Mouse (Mus musculus) kidney, embryonic 16.5 days (tissue): ENCODE measurements around the gene Trim37. TPM values are rescaled to one million over a fixed set of nuclear protein-coding genes. Genes with fewer than 3 reads are reported as not detected.

Experiments
- ATAC-seq: fragments of 200-750 bp; cut with Nextera tagmentation; 2 replicates; pipeline ENCODE4 v1.8.0; 2017; ENCODE audit warnings: moderate TSS enrichment; ENCODE audit not compliant: low FRiP score, low TSS enrichment
- H3K27ac ChIP-seq: fragments of 300-500 bp; sonication (generic); 2 replicates; pipeline ENCODE4 v1.5.1; 2014; ENCODE audit warnings: low read length
- H3K27me3 ChIP-seq: fragments of 300-500 bp; sonication (generic); 2 replicates; pipeline ENCODE4 v1.6.1; 2014; ENCODE audit warnings: low read length, control low read depth, mixed read lengths; ENCODE audit not compliant: insufficient read depth
- H3K36me3 ChIP-seq: fragments of 300-500 bp; sonication (generic); 2 replicates; pipeline ENCODE4 v1.6.1; 2014; ENCODE audit warnings: low read length, control low read depth, mixed read lengths; ENCODE audit not compliant: insufficient read depth
- H3K4me1 ChIP-seq: fragments of 300-500 bp; sonication (generic); 2 replicates; pipeline ENCODE4 v1.6.1; 2014; ENCODE audit warnings: low read length, control low read depth, mixed read lengths; ENCODE audit not compliant: insufficient read depth
- H3K4me2 ChIP-seq: fragments of 300-500 bp; sonication (generic); replicated peaks from 2 replicates; pipeline ENCODE4 v1.6.1; 2014; ENCODE audit warnings: low read depth, low read length
- H3K4me3 ChIP-seq: fragments of 300-500 bp; sonication (generic); 2 replicates; pipeline ENCODE4 v1.5.1; 2014; ENCODE audit warnings: mild to moderate bottlenecking, low read length
- H3K9ac ChIP-seq: fragments of 300-500 bp; sonication (generic); replicated peaks from 2 replicates; pipeline ENCODE4 v1.6.1; 2014; ENCODE audit warnings: low read length
- H3K9me3 ChIP-seq: fragments of 300-500 bp; sonication (generic); 2 replicates; pipeline ENCODE4 v1.6.1; 2016; ENCODE audit warnings: low read length, control low read depth
- WGBS: fragments of 180-500 bp; shearing (Covaris S2); extraction: QIAGEN DNeasy Blood & Tissue Kit; methylation state at CpG from one replicate; pipeline ENCODE4 v1.1.7; 2014; 5-methylcytosine and 5-hydroxymethylcytosine counted together
- polyA plus RNA-seq: library from polyadenylated mRNA; unstranded; fragments of >200 nt; fragmentation: Nextera tagmentation; extraction: Ambion mirVana; gene quantifications from 2 replicates; pipeline ENCODE4 v1.2.1, GENCODE M21; 2015

Gene Trim37
- polyA plus RNA-seq, 1 experiment from 2014 or later, result 29.0 TPM

DNA sequence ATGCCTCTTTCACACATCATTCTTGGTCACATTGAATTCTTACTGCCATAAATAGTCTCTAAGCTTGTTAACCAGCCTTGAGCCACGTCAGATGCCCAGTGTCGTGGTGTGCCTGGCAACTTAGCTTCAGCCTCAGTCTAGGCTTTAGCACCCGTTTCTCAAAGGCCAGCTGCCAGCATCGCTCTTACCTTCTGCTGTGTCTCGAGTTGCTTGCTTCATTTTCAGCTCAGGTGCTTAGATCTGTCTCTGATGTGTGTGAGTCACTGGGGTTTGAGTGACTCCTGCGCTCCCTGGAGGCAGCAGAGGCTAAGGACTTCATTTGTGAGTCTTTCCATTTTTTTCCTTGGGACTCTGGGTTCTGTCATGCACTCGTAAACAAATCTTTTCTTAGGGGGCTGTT is 114.4 kb downstream of the Trim37 start:
- Histone ChIP-seq H3K27me3 (no peaks in the 10 kb centered on the region), H3K4me2 (no peak overlapping the region), H3K4me3 (no peak overlapping the region), H3K9ac (no peak overlapping the region), H3K36me3 (no peaks in the 10 kb centered on the region), H3K27ac (no peak overlapping the region), H3K4me1 (peaks cover 13% of the 10 kb centered on the region), H3K9me3 (no peaks in the 10 kb centered on the region)
- no peak for ATAC-seq
- 71% methylated on average over 7 of the region's 7 CpGs for WGBS

DNA sequence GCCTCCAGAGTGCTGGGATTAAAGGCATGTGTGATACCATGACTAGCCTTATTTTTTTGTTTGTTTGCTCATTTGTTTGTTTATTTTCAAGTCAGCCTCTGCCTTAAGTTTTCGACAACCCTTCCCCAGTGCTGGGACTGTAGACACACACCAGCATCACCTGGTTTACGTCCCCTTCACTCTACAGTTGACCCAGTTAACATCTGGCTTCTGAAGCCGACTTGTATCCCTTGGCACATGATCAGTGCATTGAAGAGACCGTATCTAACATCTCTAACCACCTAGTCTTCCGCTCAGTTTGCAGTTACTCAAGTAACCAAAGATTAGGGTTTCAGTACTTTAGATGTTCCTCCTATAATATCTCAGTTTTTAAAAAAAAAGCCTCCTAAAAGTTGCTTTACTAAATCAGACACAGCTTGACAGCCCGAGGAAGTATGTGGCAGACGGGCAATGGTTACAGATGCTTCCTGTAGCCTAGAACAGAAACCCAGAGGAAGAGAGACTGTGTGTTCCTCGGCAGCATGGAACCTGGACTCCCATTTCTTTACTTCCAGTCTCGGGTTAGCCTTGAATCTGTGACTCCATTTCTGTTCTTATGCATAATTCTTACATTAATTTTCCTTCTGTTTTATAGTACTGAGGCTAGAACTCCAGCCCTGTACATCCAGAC is 118.4 kb downstream of the Trim37 start:
- WGBS, result 78% methylated on average over 9 of the region's 9 CpGs
- peaks cover 14% of the 10 kb centered on the region for H3K4me1 ChIP-seq
- no peak overlapping the region for H3K27ac ChIP-seq
- H3K27me3 ChIP-seq, result no peaks in the 10 kb centered on the region
- ATAC-seq, result no peak
- H3K4me3 ChIP-seq, result no peak overlapping the region
- no peak overlapping the region for H3K4me2 ChIP-seq
- no peaks in the 10 kb centered on the region for H3K36me3 ChIP-seq
- H3K9ac ChIP-seq, result no peak overlapping the region
- H3K9me3 ChIP-seq, result no peaks in the 10 kb centered on the region

DNA sequence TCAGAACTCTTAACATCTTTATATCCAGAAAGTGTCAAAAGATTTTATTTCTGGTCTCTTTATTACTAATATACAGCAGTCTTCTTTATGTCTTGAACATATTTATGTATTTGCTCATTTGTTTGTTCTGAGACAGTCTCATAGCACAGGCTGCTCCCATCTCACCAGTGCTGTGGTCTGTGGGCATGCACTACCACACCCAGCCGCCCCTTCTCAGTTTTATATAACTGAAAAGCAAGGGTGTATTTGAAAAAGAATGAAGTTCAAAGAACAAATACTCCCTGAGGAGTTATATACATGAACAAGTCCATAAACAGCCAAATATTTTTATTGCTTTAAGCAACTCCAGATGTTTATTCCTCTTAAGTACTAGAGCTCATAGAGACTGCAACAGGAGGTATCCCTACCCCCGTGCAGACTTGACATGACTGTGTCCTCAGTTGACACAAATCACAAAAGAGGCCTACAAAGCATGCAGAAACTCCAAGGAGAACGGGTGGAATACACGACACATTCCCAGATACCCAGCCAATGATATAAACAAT is 119.3 kb downstream of the Trim37 start:
- Histone ChIP-seq H3K4me2 (no peak overlapping the region), H3K9me3 (no peaks in the 10 kb centered on the region), H3K27ac (no peak overlapping the region), H3K27me3 (no peaks in the 10 kb centered on the region), H3K9ac (no peak overlapping the region), H3K4me3 (no peak overlapping the region), H3K4me1 (peaks cover 9% of the 10 kb centered on the region), H3K36me3 (no peaks in the 10 kb centered on the region)
- 50% methylated on average over 4 of the region's 4 CpGs for WGBS
- peak; percentile 54; the same call in 1 of the 2 replicates for ATAC-seq

DNA sequence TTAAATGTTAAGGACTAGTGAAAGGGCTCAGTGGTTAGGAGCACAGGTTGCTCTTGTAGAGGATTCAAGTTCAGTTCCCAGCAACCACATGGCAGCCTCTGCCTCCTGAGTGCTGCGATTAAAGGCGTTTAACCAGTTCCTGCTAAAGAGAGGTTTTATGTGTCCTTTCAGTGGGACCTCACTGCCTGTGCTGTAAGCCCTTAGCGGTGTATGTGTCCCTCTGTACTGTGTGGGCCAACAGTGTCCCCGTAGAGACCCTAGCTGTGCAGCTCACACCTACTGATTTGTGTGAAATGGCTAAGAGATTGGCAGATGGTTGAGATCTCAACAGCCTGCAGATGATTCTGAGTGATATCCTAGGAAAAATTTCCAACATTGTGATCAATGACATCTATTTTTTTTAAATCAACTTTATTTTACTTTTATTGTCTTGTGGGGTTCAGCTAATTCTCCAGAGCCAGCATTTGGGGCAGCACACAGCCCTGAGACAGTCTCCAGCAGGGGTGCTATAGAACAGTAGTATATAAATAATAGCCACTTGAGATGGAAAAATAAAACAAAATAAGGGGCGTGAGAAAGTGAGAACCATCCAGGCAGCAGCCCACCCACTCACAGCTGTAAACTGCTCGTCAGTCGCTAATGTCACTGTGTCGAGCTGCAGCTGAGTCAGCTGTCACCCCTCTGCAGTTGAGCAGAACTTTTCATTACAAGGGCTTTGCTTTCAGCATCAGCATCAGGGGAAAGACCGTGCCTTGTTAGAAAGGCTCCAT is 120.0 kb downstream of the Trim37 start:
- no peak overlapping the region for H3K4me3 ChIP-seq
- no peak overlapping the region for H3K4me2 ChIP-seq
- H3K36me3 ChIP-seq, result no peaks in the 10 kb centered on the region
- no peaks in the 10 kb centered on the region for H3K9me3 ChIP-seq
- H3K27ac ChIP-seq, result peak overlapping the region; percentile 4; the same call in 1 of the 2 replicates
- no peaks in the 10 kb centered on the region for H3K27me3 ChIP-seq
- no peak for ATAC-seq
- no peak overlapping the region for H3K9ac ChIP-seq
- WGBS, result 48% methylated on average over 9 of the region's 9 CpGs
- peaks cover 9% of the 10 kb centered on the region for H3K4me1 ChIP-seq

DNA sequence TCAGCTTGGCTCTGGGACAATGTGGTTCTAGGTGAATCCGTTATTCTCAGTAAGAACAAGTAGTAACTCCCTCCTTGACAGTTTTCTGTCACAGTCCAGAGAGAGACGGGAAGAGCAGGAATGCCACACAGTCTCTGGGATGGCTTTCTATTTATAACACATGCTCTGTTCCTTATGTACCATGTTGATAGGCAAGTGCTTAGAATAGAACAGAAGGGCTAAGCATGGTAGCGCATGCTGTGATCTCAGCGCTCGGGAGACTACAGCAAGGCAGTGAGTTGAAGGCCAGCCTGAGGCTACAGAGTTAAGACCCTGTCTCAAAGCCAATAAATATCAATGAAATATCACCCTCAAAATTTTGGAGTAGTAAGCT is 120.6 kb downstream of the Trim37 start:
- H3K9ac ChIP-seq, result no peak overlapping the region
- H3K4me1 ChIP-seq, result peaks cover 9% of the 10 kb centered on the region
- no peak for ATAC-seq
- no peak overlapping the region for H3K4me2 ChIP-seq
- H3K27ac ChIP-seq, result peak overlapping the region; percentile 4; the same call in 1 of the 2 replicates
- H3K9me3 ChIP-seq, result no peaks in the 10 kb centered on the region
- H3K36me3 ChIP-seq, result no peaks in the 10 kb centered on the region
- H3K27me3 ChIP-seq, result no peaks in the 10 kb centered on the region
- H3K4me3 ChIP-seq, result no peak overlapping the region
- WGBS, result 62% methylated on average over 5 of the region's 5 CpGs

DNA sequence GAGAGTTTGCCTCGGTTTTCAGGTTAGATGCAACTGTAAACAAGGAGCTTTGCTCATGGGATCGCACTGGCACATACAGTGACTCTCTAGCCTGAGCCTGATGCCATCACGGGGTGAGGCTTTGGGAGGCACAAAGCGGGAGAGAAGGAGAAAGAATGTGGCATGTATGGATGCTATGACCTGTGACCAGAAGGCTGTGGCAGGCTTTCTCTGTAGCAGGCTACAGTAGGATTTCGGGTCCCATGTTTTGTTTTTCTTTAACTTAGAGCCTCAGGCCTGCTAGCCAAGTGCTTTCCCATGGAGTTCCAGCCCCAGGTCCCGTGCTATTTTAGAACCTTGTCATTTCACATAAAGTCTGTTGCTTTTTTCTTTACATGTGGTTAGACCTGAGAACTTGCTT is 123.3 kb downstream of the Trim37 start:
- Histone ChIP-seq H3K27me3 (no peaks in the 10 kb centered on the region), H3K36me3 (no peaks in the 10 kb centered on the region), H3K27ac (no peak overlapping the region), H3K9me3 (no peaks in the 10 kb centered on the region), H3K9ac (no peak overlapping the region), H3K4me2 (no peak overlapping the region), H3K4me1 (peaks cover 7% of the 10 kb centered on the region), H3K4me3 (no peak overlapping the region)
- 74% methylated on average over 6 of the region's 6 CpGs for WGBS
- ATAC-seq, result no peak

DNA sequence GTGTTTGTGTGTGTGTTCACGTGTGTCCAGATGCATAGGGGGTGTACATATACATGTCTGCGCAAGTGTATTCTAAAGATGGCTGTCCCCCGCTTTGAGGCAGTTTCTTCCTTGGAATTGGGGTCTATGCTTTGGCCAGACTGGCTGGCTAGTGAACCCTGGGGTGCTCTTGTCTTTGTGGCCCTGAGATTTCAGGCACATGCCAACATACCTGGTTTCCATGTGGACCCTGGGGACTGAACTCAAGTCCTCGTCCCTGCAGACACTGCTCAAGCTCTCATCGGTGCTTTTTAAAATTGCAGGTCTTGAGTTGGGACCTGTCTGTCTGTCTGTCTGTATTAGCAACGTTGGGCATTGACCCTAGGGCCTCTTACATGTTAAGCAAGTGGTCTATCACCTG is 126.4 kb downstream of the Trim37 start:
- Histone ChIP-seq H3K4me1 (no peaks in the 10 kb centered on the region), H3K36me3 (no peaks in the 10 kb centered on the region), H3K4me2 (no peak overlapping the region), H3K9me3 (no peaks in the 10 kb centered on the region), H3K9ac (no peak overlapping the region), H3K4me3 (no peak overlapping the region), H3K27ac (no peak overlapping the region), H3K27me3 (no peaks in the 10 kb centered on the region)
- no peak for ATAC-seq
- WGBS, result 92% methylated on average over 6 of the region's 6 CpGs

DNA sequence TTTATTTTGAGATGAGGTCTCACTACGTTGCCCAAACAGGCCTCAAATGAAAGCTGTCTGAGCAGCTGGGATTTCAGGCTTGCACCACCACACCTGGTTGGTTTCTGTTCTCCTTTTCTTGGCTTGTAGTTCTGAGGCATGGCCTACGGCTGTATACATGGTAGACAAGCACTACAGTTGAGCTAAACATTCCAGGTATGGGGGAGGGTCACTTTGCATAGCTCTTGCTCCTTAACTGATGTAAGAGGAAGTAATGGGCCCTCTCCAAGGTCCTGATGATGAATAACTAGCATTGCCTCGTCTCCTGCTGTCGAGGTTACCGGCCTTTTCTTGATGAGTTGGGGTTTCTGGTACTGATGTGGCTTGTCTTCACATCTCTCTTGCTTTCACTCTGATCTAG is 127.3 kb downstream of the Trim37 start:
- 51% methylated on average over 5 of the region's 5 CpGs for WGBS
- Histone ChIP-seq H3K4me3 (no peak overlapping the region), H3K9ac (no peak overlapping the region), H3K36me3 (no peaks in the 10 kb centered on the region), H3K4me2 (no peak overlapping the region), H3K27me3 (no peaks in the 10 kb centered on the region), H3K27ac (no peak overlapping the region), H3K4me1 (no peaks in the 10 kb centered on the region), H3K9me3 (no peaks in the 10 kb centered on the region)
- ATAC-seq, result no peak

DNA sequence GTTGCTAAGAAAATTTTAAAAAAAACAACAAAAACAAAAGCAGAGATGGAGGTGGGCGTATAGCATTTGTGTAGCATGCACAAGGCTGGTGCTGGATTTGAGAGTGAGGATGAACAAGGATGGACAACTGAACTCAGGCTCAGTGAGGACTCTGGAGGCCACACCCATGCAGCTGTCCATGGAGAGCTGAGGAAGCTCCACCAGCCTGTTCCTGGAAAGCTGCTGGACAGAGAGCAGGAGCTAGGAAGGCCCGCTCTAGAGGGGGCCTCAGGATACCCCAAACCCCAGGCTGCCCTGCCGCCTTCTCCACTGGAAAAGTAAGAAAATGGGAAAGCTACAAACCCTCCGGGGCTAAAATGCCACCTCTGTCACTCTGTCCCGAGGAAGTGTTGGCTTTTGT is 130.4 kb downstream of the Trim37 start:
- 92% methylated on average over 5 of the region's 5 CpGs for WGBS
- Histone ChIP-seq H3K27me3 (no peaks in the 10 kb centered on the region), H3K27ac (no peak overlapping the region)

DNA sequence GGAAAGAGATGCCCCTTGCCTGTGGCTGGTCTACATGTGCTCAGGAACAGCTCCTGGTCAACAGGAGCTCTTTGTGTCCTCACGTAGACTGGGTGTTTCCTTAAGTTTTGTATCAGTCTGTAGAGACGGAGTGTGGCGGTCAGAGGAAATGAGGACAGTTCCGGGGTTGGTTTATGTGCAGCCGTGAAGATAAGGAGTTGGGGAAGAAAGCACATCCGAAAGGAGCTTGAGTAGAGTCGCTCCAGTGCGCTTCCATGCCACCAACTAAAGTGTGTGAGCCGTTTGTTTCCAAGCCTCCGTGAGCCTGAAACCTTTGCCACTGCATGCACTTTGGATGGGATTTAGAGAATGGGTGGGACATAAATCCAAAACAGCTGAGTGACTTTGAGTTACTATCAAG is 132.9 kb downstream of the Trim37 start:
- H3K36me3 ChIP-seq, result no peaks in the 10 kb centered on the region
- H3K4me3 ChIP-seq, result no peak overlapping the region
- 0 out of 2 replicates have a peak, but pooled peaks cover 4% of the 10 kb centered on the region for H3K4me1 ChIP-seq
- H3K27ac ChIP-seq, result no peak overlapping the region
- no peak overlapping the region for H3K4me2 ChIP-seq
- H3K9me3 ChIP-seq, result no peaks in the 10 kb centered on the region
- H3K27me3 ChIP-seq, result no peaks in the 10 kb centered on the region
- H3K9ac ChIP-seq, result no peak overlapping the region
- ATAC-seq, result no peak
- WGBS, result 70% methylated on average over 10 of the region's 10 CpGs

More for the DNA sequence above, 130.4 kb downstream of the Trim37 start:
- Histone ChIP-seq H3K4me1 (no peaks in the 10 kb centered on the region), H3K4me3 (no peak overlapping the region), H3K9me3 (no peaks in the 10 kb centered on the region), H3K9ac (no peak overlapping the region), H3K36me3 (no peaks in the 10 kb centered on the region), H3K4me2 (no peak overlapping the region)
- no peak for ATAC-seq
